Comparison of ENCODE assay signal across 14 mouse cellular contexts in the genomic region with DNA sequence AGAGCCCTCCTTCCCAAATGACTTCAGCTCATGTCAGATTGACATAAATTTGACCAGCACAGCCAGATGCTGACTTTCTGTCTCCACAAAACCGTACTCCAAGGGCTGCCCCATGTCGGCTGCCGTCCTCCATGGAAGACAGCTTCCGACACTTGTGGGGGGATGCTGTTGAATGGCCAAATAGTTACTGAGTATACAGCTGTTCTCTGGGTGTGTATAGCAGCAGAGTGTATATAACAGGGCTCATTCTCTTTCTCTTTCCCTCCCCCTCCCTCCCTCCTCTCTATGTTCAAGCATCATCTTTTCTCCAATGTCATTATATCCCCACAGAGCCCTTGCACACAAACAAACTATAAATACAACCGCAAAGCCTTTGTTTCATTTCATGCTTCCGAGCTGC. TPM values are rescaled to one million over a fixed set of nuclear protein-coding genes. Genes with fewer than 3 reads are reported as not detected.
DNase-seq lines count a peak whose midpoint lies in the region; ATAC-seq and TF ChIP-seq lines count a peak whose summit lies in the region.
"Had no signal": no experiment of that assay in that cellular context is flagged by ENCODE, and none has a peak within 500 bp of the region (broad histone marks: within the 10 kb centered on the region; RNA-seq: fewer than 3 reads in every experiment).

No protein-coding gene starts in this region.

- H3K9ac ChIP-seq in kidney, postnatal 0 days (ENCODE audit: low read depth, low read length): no peak overlapping the region
- H3K9ac ChIP-seq in limb, embryonic 14.5 days (ENCODE audit: low read depth, low read length, severe bottlenecking): no peak overlapping the region
- H3K9ac ChIP-seq: heart, embryonic 13.5 days; lung, embryonic 15.5 days had no signal

- peak overlapping the region; percentile 13; the same call in 1 of the 2 replicates for H3K27ac ChIP-seq in kidney, postnatal 0 days
- peak overlapping the region; percentile 74 for H3K27ac ChIP-seq in brown adipose tissue, adult 24 weeks (replicated peaks; ENCODE audit: low read depth, low read length)
- H3K27ac ChIP-seq in limb, embryonic 14.5 days (replicated peaks; ENCODE audit: low read depth, low read length): no peak overlapping the region
- H3K27ac ChIP-seq: heart, embryonic 13.5 days; lung, embryonic 15.5 days had no signal

- no peaks in the 10 kb centered on the region for H3K36me3 ChIP-seq in kidney, postnatal 0 days (ENCODE audit: insufficient read depth, low read length)
- no peaks in the 10 kb centered on the region for H3K36me3 ChIP-seq in C2C12 (ENCODE audit: control insufficient read depth, insufficient read depth)
- peaks cover 24% of the 10 kb centered on the region for H3K36me3 ChIP-seq in limb, embryonic 14.5 days (ENCODE audit: control insufficient read depth, insufficient read depth, low read length)
- H3K36me3 ChIP-seq: heart, embryonic 13.5 days; lung, embryonic 15.5 days had no signal

- DNase-seq in kidney, postnatal 0 days (ENCODE audit: low spot score): no peak
- no peak for DNase-seq in kidney, postnatal 4 days
- DNase-seq in limb, embryonic 14.5 days (ENCODE audit: low spot score): no peak
- no peak for DNase-seq in right cerebral cortex, adult 18-20 months
- DNase-seq: cerebellum, adult 18-20 months; kidney, adult 11 months; right cerebral cortex, postnatal 25 days had no signal

- H3K79me3 ChIP-seq in C2C12 (ENCODE audit: low read depth): no peaks in the 10 kb centered on the region

- no peaks in the 10 kb centered on the region for H3K79me2 ChIP-seq in C2C12 (ENCODE audit: control insufficient read depth, insufficient read depth)

- TF ChIP-seq POLR2A in limb, embryonic 14.5 days (IDR thresholded peaks at IDR 0.05; ENCODE audit: borderline replicate concordance, extremely low read depth, insufficient read depth, insufficient read length): no peak

- H3K4me1 ChIP-seq in kidney, postnatal 0 days (replicated peaks; ENCODE audit: insufficient read depth, low read length): peaks cover 20% of the 10 kb centered on the region; the same call in 1 of the 2 replicates
- H3K4me1 ChIP-seq in brown adipose tissue, adult 24 weeks (ENCODE audit: control insufficient read depth, insufficient read depth, insufficient read length, low read length): peaks cover 5% of the 10 kb centered on the region
- H3K4me1 ChIP-seq in limb, embryonic 14.5 days (ENCODE audit: control insufficient read depth, insufficient read depth, low read length): peaks cover 6% of the 10 kb centered on the region; the same call in 1 of the 2 replicates

- peak overlapping the region; percentile 12 for H3ac ChIP-seq in C2C12 (ENCODE audit: control insufficient read depth, insufficient read length, low read depth)

- WGBS in kidney, postnatal 0 days: 19% methylated on average over 6 of the region's 6 CpGs
- WGBS in limb, embryonic 14.5 days: 42% methylated on average over 6 of the region's 6 CpGs

- peak overlapping the region; percentile 39 for H3K4me2 ChIP-seq in kidney, postnatal 0 days (ENCODE audit: low read length)
- no peak overlapping the region for H3K4me2 ChIP-seq in limb, embryonic 14.5 days (replicated peaks; ENCODE audit: low read depth, low read length, severe bottlenecking)
- H3K4me2 ChIP-seq: heart, embryonic 13.5 days; lung, embryonic 15.5 days had no signal

- no peak for TF ChIP-seq CTCF in kidney, postnatal 0 days (IDR thresholded peaks at IDR 0.05; ENCODE audit: low read depth)
- TF ChIP-seq CTCF in C2C12 (IDR thresholded peaks at IDR 0.05; ENCODE audit: control insufficient read depth, insufficient read depth, insufficient read length): no peak

- H3K4me3 ChIP-seq in kidney, postnatal 0 days (replicated peaks; ENCODE audit: low read depth, low read length): no peak overlapping the region; the same call in 1 of the 2 replicates
- peak overlapping the region; percentile 25 for H3K4me3 ChIP-seq in C2C12 (ENCODE audit: insufficient read depth, poor library complexity, severe bottlenecking)
- peak overlapping the region; percentile 34 for H3K4me3 ChIP-seq in brown adipose tissue, adult 24 weeks (ENCODE audit: insufficient read depth, low read depth, low read length)
- H3K4me3 ChIP-seq in limb, embryonic 14.5 days (replicated peaks; ENCODE audit: low read length): no peak overlapping the region
- H3K4me3 ChIP-seq: heart, embryonic 13.5 days; lung, embryonic 15.5 days had no signal

- no peaks in the 10 kb centered on the region for H3K27me3 ChIP-seq in kidney, postnatal 0 days (ENCODE audit: insufficient read depth, low read length)
- no peaks in the 10 kb centered on the region for H3K27me3 ChIP-seq in C2C12 (ENCODE audit: control insufficient read depth, insufficient read depth, insufficient read length)
- H3K27me3 ChIP-seq in limb, embryonic 14.5 days (ENCODE audit: control insufficient read depth, insufficient read depth, low read length): no peaks in the 10 kb centered on the region
- H3K27me3 ChIP-seq: heart, embryonic 13.5 days; lung, embryonic 15.5 days had no signal

- no peak for ATAC-seq in kidney, postnatal 0 days (replicated peaks; ENCODE audit: low FRiP score, low read depth)
- peak; percentile 68 for ATAC-seq in limb, embryonic 14.5 days (ENCODE audit: low FRiP score, low read depth)
- no peak for ATAC-seq in megakaryocyte-erythroid progenitor cell, adult 5-6 weeks (replicated peaks; ENCODE audit: low FRiP score, low TSS enrichment, poor library complexity, severe bottlenecking)
- no peak for ATAC-seq in megakaryocyte progenitor cell, adult 5-6 weeks (replicated peaks; ENCODE audit: poor library complexity)

- H3K9me3 ChIP-seq in kidney, postnatal 0 days (replicated peaks; ENCODE audit: low read length): no peaks in the 10 kb centered on the region
- no peaks in the 10 kb centered on the region for H3K9me3 ChIP-seq in limb, embryonic 14.5 days (ENCODE audit: control insufficient read depth, low read length)
- H3K9me3 ChIP-seq: heart, embryonic 13.5 days; lung, embryonic 15.5 days had no signal

TF ChIP-seq in C2C12, 6 proteins besides CTCF, POLR2A, EP300 and RAD21:
- TF ChIP-seq USF1 (IDR thresholded peaks at IDR 0.05; ENCODE audit: low read depth): no peak
- TF ChIP-seq MYOD1 (IDR thresholded peaks at IDR 0.05; ENCODE audit: control insufficient read depth, insufficient read length, low read depth): peak; percentile 42

RNA-seq across cellular contexts. Expression of a gene that starts 43.7 kb away (rescaled TPM):
- polyA plus RNA-seq in kidney, postnatal 0 days (2015; fragmentation: Nextera tagmentation; extraction: Ambion mirVana): 8.2 and 8.9 TPM in 2 replicates
- polyA plus RNA-seq in C2C12 (2012; fragmentation: generic; extraction: Trizol): 0.02 TPM
- polyA plus RNA-seq in brown adipose tissue, adult 24 weeks (2012; ENCODE audit: insufficient read depth, insufficient read length, missing spikeins): not detected in 2 replicates
- 4.5 and 5.6 TPM in 2 replicates for polyA plus RNA-seq in limb, embryonic 14.5 days (2012; rRNA removed)
- polyA plus RNA-seq in limb, embryonic 14.5 days (2014; fragmentation: Nextera tagmentation; extraction: Ambion mirVana): 14.9 and 16.5 TPM in 2 replicates
- not detected in 2 replicates for total RNA-seq in megakaryocyte-erythroid progenitor cell, adult 5-6 weeks (2014; fragmentation: Nextera tagmentation)
- total RNA-seq in megakaryocyte-erythroid progenitor cell, adult 5-6 weeks (2017): 0.95 TPM in 1 of 2 replicates, not detected in the other
- 0.27 TPM in 1 of 2 replicates, not detected in the other for total RNA-seq in megakaryocyte progenitor cell, adult 5-6 weeks (2015)
- 0.12 TPM in 1 of 2 replicates, not detected in the other for total RNA-seq in megakaryocyte progenitor cell, adult 5-6 weeks (2017)
- total RNA-seq: gastrocnemius, postnatal 14 days had no signal

Comparison
In these comparisons a context has a peak if more than half of its experiments do, and no peak if none do; other contexts are left out.
1. H3K4me3 ChIP-seq: peak in C2C12 (single experiment) and brown adipose tissue, adult 24 weeks (single experiment); none in kidney, postnatal 0 days (single experiment) and limb, embryonic 14.5 days (single experiment).